Mouse (Mus musculus) urinary bladder, adult 2 months (tissue): ENCODE data around the gene Uba7. TPM values are rescaled to one million over a fixed set of nuclear protein-coding genes. Genes with fewer than 3 reads are reported as not detected.
A peak's percentile ranks its signal among the peaks of the same experiment; 100 is the strongest.

ENCODE experiments used
- DNase-seq: peaks from one replicate; pipeline ENCODE4 v3.0.0; 2022; ENCODE audit warnings: low spot score
- polyA plus RNA-seq: library from polyadenylated mRNA; depleted of rRNA; stranded (reverse); fragments of >200 nt; gene quantifications from 2 replicates; pipeline ENCODE4 v1.2.3, GENCODE M21; 2012

Gene Uba7
- polyA plus RNA-seq, 1 experiment = 75.1 TPM

GRCm38 (mm10) chr9:107961881-107962280, 13.4 kb upstream of the Uba7 start:
- no peak for DNase-seq

DNA sequence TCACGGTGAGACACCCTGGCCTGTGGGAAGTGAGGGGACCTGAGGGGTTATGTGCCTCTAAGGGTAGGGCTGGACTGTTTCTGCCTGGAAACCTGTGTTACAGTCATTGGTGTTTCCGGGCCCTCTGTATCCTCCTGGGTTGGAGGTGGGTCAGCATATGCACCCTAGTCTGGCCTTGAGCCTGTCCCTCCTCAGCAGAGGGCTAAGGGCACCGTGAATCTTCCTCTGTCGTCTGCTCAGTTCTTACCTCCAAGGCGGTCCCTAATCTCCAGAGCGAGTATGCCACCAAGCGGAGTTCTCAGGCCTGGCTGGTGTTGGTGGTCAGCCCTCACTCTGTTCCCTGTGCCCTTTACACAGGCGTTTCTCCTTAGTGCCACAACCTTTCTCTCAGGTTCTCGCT, 12.4 kb upstream of the Uba7 start:
- DNase-seq = no peak

DNA sequence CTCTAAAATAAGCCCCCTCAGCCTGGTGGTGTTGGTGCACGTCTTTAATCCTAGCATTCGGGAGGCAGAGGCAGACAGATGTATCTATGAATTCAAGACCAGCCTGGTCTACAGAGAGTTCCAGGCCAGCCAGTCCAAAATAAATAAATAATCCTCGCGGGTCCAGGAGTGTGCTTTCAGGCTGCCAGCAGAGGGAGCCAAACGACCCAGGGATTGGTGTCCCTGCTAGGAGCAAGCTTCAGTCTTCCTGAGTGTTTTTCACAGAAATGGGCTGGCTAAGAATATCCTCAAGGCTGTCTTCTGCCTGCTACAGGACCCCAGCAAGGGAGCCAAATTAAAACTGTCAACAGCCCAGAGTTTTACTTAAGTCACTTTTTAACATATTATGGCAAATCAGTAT, 11.6 kb upstream of the Uba7 start:
- peak; percentile 45 for DNase-seq

DNA sequence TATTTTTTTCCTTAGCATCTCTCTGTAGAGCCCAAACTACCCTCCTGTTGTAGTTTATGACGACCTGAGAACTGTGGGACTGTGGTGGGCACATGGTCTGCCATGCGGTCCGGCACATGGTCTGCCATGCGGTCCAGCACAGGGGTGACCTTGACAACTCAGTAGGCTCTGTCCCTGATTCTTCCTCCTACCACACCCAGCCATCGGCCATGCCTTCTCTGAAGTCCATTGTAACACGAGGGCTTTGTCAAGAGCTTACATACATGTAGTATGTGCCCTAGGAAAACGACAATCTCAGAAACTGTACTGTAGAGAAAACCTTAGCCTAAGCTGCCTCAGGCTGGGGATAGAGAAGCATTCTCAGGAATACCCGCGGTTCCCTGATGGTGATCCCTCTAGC, 10.6 kb upstream of the Uba7 start:
- no peak for DNase-seq

DNA sequence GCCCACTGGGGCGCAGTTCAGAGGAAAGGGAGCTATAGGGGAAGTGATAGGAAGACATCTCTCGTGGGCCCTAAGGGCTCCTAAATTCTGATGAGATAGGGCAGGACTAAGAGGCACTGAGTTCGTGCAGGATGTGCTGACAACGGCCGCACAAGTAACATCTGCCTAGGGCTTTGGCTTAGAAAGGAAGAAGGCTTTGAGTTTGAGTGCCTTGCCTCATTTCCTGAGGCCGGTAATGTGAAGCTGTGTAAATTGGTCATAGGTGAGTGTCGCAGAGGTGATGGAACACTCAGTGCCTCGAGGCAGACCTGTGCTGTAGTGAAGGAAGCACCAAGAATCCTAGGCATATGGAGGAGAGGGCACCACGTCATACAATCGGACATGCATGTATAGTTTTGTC, 8.6 kb upstream of the Uba7 start:
- no peak for DNase-seq

- no peak for DNase-seq
Measured at GRCm38 (mm10) chr9:107967437-107967836, 7.9 kb upstream of the Uba7 start.

DNA sequence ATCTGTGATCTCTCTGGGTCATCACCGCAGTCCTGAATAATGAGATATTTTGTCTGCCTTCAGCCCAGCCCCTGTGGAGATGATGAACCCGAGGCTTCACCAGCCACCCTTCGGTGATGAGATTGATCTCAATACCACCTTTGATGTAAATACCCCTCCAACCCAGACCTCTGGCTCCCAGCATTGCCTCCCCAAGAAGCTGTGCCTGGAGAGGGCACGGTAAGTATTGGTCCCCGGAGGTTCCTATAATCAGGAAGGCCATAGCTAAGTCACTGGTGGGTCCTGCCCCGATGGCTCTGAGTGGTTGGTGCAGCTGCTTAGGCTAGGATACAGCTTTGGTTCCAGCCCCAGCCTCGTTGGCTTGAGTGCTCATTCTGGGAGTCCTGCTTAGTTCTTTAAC, 6.8 kb upstream of the Uba7 start:
- no peak for DNase-seq

- no peak for DNase-seq
Measured at GRCm38 (mm10) chr9:107970311-107970710, 5.0 kb upstream of the Uba7 start.

- no peak for DNase-seq
Measured at GRCm38 (mm10) chr9:107971690-107972541, 3.4 kb upstream of the Uba7 start.

DNA sequence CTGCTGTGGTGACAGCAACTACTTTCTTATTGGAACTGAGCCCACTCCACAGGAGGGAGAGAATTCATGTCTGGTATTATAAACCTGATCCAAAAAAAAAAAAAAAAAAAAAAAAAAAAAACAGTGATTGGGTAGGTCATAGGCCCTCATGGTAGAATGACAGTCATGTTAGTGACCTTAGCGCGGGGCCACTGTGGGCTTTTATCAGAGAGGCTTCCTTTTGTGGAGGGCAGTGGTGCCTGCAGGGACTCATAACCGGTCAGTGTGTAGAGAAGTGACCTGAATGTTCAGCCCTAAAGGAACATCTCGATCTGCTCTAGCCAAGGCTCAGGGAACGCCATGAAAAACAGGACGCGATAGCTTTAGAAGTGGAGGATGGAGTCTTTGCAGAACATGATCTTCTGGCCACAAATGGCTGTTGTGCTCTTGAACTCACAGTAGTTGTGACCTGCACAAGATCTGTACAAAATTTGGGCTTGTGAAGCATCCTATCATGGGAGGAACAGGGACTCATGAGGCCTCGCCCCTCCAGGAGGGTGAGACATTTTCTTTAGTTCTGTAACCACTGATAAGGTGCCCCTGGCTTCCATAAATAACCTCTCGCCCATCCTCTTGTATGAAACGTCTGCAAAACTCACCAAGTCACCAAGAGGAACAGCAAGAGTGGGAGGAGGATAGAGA, 674 bp upstream of the Uba7 start:
- DNase-seq = no peak

GRCm38 (mm10) chr9:107978815-107979214, 3.5 kb downstream of the Uba7 start:
- DNase-seq = no peak

- no peak for DNase-seq
Measured at GRCm38 (mm10) chr9:107981684-107982605, 6.6 kb downstream of the Uba7 start.

DNA sequence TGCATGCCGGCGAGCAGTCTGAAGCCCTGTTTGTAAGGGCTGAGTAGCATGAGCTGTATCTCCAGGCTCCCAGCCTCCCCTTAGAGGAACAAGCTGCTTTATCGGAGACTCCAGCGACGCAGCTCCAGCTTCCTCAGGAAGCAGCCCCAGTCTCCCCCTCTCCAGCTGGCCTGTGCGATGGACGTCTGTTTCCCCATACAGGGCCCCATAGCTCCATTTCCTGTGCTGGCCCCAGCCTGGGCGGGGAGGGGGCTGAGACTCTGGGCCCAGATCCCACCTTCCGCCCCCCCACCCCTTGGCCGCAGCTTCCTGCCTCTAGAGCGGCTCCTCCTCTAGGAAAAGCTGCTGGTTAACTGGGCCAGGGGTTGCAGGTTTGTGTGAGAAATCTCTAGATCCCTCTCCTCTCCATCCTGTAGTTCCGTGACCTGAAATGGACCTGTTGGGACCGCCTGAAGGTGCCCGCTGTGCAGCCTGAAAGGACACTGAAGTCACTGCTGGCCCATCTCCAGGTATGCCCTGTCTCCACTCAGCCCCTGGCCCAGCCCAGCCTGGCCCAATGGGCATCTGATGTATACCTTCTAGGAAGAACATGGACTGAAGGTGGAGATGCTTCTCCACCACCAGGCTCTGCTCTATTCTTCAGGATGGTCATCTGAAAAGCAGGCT, 7.5 kb downstream of the Uba7 start, which contains the start of gene Gm20661:
Gene Gm20661, plus strand, starts transcription at position 378 of the 666 bp plus-strand sequence.
- no peak for DNase-seq

- DNase-seq = no peak
Measured at GRCm38 (mm10) chr9:107983421-107983890, 8.2 kb downstream of the Uba7 start.

GRCm38 (mm10) chr9:107984052-107984753, 8.9 kb downstream of the Uba7 start:
- DNase-seq = no peak

- DNase-seq = no peak
Measured at GRCm38 (mm10) chr9:107984754-107985055, 9.4 kb downstream of the Uba7 start.

GRCm38 (mm10) chr9:107985131-107986119, 10.1 kb downstream of the Uba7 start, which contains the start of gene Inka1:
Inka1 (minus strand) TSS chr9:107985879.
- peak; percentile 83 for DNase-seq

- peak; percentile 42 for DNase-seq
Measured at GRCm38 (mm10) chr9:107986376-107986775, 11.1 kb downstream of the Uba7 start.

DNA sequence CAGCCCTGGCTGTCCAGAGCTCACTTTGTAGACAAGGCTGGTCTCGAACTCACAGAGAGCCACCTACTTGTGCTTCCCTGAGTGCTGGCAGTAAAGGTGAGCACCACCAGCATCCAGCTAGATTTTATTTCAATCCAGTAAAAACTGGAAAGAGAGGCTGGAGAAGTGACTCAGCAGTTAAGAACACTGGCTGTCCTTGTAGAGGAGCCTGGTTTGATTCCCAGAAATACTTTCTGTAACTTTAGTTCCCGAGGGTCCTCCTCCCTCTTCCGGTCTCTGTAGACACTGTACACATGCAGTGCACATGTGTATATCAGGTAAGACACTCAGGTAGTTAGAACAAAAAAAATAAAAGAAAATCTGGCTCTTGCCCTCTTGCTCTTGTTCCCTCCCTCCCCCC, 12.6 kb downstream of the Uba7 start:
- no peak for DNase-seq

DNA sequence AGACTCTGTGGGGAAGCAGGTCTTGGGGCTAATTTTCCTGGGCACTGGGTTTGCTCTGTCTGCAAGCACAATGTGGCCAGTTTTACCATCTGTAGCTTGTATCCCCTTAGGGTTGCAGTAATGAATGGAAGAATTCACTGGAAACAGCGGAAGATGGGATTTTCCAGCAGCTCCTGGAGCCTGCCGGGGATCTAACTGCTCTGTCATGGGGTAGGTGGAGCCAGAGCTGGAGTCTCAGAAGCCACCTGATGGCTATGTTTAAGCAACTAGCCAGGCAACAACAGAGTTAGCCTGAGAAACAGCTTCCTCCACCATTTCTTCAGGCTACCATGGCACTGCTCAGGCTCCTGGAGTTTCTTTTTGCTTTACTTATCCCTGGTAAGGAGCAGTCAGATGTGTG, 16.9 kb downstream of the Uba7 start, which contains the start of gene Cdhr4:
Gene Cdhr4, plus strand, starts transcription at position 301 of the 400 bp plus-strand sequence.
- no peak for DNase-seq
